Mouse (Mus musculus) lung, postnatal 0 days (tissue): ENCODE results near the gene Plekhh3. TPM values are rescaled to one million over a fixed set of nuclear protein-coding genes. Genes with fewer than 3 reads are reported as not detected.

Experiments used
- ATAC-seq: fragments of 200-750 bp; cut with Nextera tagmentation; 2 replicates; pipeline ENCODE4 v1.8.0; 2017; ENCODE audit warnings: moderate library complexity
- DNase-seq: peaks from one replicate; pipeline ENCODE4 v3.0.0-alpha.2; 2016; ENCODE audit warnings: low spot score
- H3K27ac ChIP-seq: fragments of 300-500 bp; sonication (generic); 2 replicates; pipeline ENCODE4 v1.5.1; 2014; ENCODE audit warnings: antibody characterized with exemption, mild to moderate bottlenecking, low read length, mixed read lengths
- H3K27me3 ChIP-seq: fragments of 300-500 bp; sonication (generic); replicated peaks from 2 replicates; pipeline ENCODE4 v1.6.1; 2014; ENCODE audit warnings: low read length, mixed read lengths; ENCODE audit not compliant: insufficient read depth
- H3K36me3 ChIP-seq: fragments of 300-500 bp; sonication (generic); 2 replicates; pipeline ENCODE4 v1.6.1; 2014; ENCODE audit warnings: low read length, mixed read lengths; ENCODE audit not compliant: insufficient read depth
- H3K4me1 ChIP-seq: fragments of 300-500 bp; sonication (generic); 2 replicates; pipeline ENCODE4 v1.6.1; 2014; ENCODE audit warnings: antibody characterized with exemption, low read depth, low read length, mixed read lengths; ENCODE audit not compliant: insufficient read depth
- H3K4me2 ChIP-seq: fragments of 300-500 bp; sonication (generic); replicated peaks from 2 replicates; pipeline ENCODE4 v1.6.1; 2014; ENCODE audit warnings: low read depth, mild to moderate bottlenecking, low read length, moderate library complexity, mixed read lengths
- H3K4me3 ChIP-seq: fragments of 300-500 bp; sonication (generic); 2 replicates; pipeline ENCODE4 v1.5.1; 2014; ENCODE audit warnings: low read depth, low read length
- H3K9ac ChIP-seq: fragments of 300-500 bp; sonication (generic); replicated peaks from 2 replicates; pipeline ENCODE4 v1.6.1; 2014; ENCODE audit warnings: low read depth, mild to moderate bottlenecking
- H3K9me3 ChIP-seq: fragments of 300-500 bp; sonication (generic); 2 replicates; pipeline ENCODE4 v1.6.1; 2016; ENCODE audit warnings: low read length, mixed read lengths
- CTCF ChIP-seq: IDR thresholded peaks from 2 replicates; pipeline ENCODE4 v1.5.1; 2016; ENCODE audit warnings: antibody characterized with exemption, mild to moderate bottlenecking
- EP300 ChIP-seq: IDR thresholded peaks from 2 replicates; pipeline ENCODE4 v1.6.1; 2016; ENCODE audit warnings: antibody characterized with exemption, mild to moderate bottlenecking, control low read depth
- WGBS: fragments of 180-500 bp; shearing (Covaris S2); extraction: QIAGEN DNeasy Blood & Tissue Kit; methylation state at CpG from one replicate; pipeline ENCODE4 v1.1.7; 2014; 5-methylcytosine and 5-hydroxymethylcytosine counted together
- polyA plus RNA-seq: library from polyadenylated mRNA; unstranded; fragments of >200 nt; fragmentation: Nextera tagmentation; extraction: Ambion mirVana; gene quantifications from 2 replicates; pipeline ENCODE4 v1.2.1, GENCODE M21; 2015

Gene Plekhh3
- polyA plus RNA-seq, 1 experiment from 2014 or later: 14.2 TPM

DNA sequence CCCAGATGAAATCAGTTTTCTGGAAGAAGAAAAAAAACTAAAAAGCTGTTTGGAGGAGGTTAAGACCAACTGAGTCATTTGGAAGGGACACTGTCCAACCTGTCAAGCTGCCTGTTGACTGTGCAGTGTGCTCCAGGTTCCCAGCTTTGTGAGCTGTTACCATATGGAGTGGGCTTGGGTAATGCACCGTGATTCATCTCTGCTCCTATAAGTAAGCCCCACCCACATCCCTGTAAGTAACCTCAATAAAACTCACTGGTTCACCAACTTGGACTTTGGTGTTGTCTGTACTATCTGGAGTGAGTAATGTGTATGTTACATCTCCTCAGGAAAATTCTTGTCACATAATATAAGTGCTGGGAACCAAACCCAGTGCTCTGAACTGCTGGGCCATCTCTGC, 18.3 kb downstream of the Plekhh3 start:
- DNase-seq (no peak), ATAC-seq (no peak)
- 39% methylated on average over 1 of the region's 1 CpGs for WGBS
- no peak overlapping the region for H3K4me2 ChIP-seq
- no peaks in the 10 kb centered on the region for H3K9me3 ChIP-seq
- no peaks in the 10 kb centered on the region for H3K36me3 ChIP-seq
- H3K27me3 ChIP-seq: no peaks in the 10 kb centered on the region
- TF ChIP-seq EP300 (no peak), CTCF (no peak)
- no peak overlapping the region for H3K9ac ChIP-seq
- no peak overlapping the region for H3K27ac ChIP-seq
- no peak overlapping the region for H3K4me3 ChIP-seq
- peaks cover 7% of the 10 kb centered on the region; the same call in 1 of the 2 replicates for H3K4me1 ChIP-seq

DNA sequence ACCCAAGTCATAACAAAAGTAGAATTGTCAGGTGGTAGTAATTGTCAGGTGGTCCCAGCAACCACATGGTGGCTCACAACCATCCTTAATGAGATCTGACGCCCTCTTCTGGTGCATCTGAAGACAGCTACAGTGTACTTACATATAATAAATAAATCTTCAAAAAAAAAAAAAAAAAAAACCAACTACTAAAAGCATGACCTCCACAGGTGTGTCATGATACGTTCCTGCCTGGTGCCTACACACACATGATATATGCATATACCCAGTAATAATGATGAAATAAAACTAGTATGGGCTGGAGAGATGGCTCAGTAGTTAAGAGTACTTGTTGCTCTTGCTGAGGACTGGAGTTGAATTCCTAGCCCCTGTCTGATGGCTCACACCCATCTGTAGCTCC, 20.1 kb downstream of the Plekhh3 start:
- TF ChIP-seq CTCF: no peak
- WGBS: 58% methylated on average over 2 of the region's 2 CpGs
- Histone ChIP-seq H3K27me3 (no peaks in the 10 kb centered on the region), H3K9ac (no peak overlapping the region), H3K4me2 (no peak overlapping the region), H3K4me3 (no peak overlapping the region), H3K4me1 (peaks cover 5% of the 10 kb centered on the region; the same call in 1 of the 2 replicates), H3K27ac (no peak overlapping the region), H3K9me3 (no peaks in the 10 kb centered on the region), H3K36me3 (no peaks in the 10 kb centered on the region)
- no peak for ATAC-seq
- no peak for DNase-seq

DNA sequence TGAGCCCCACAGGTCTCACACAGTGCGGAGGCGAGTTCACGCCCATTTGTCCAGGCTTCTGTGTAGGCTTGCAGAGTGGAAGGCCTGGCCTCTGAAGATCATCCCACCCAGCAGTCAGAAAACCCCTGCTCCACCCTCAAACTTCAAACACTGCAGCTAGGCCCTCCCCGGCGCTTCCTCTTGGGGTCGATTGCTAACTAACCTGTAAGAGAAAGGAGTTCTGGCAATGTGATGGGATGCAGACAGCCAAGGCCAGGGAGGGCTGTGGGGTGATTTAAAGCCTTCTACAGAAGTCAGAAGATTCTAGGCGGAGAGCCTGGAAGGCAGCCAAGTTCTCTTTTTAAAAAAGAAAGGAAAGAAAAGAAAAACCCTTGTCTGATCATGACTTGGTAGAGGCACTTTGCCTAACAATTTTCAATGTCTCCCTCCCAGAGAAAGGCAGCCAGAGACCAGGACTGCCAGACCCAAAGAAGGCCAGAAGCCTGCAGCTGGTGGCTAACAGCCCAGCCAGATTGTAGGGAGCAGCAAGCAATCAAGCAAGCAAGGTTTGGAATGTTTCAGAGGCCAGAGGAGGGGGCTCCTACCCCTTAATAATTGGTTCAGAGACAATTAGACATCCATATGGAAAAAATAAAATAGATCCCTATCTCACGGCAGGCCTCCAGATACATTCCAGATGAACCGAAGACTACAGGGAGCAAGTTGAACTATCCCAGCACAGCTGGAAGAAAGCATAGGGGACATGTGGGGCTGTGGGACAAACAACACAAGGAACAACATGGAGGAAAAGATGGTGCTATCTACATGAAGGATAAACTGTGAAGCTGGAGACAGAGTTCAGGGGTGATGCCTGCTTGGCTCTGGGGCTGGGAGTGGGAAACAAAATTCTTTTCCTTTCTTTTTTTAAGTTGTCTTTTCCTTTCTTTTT, 21.7 kb downstream of the Plekhh3 start:
- Histone ChIP-seq H3K27me3 (no peaks in the 10 kb centered on the region), H3K4me2 (no peak overlapping the region), H3K4me3 (no peak overlapping the region), H3K27ac (peak overlapping the region; percentile 3; the same call in 1 of the 2 replicates), H3K9me3 (no peaks in the 10 kb centered on the region), H3K9ac (no peak overlapping the region), H3K4me1 (no peaks in the 10 kb centered on the region), H3K36me3 (no peaks in the 10 kb centered on the region)
- TF ChIP-seq CTCF (no peak), EP300 (no peak)
- DNase-seq: peak; percentile 54
- WGBS: 34% methylated on average over 9 of the region's 9 CpGs
- ATAC-seq: peak; percentile 60

DNA sequence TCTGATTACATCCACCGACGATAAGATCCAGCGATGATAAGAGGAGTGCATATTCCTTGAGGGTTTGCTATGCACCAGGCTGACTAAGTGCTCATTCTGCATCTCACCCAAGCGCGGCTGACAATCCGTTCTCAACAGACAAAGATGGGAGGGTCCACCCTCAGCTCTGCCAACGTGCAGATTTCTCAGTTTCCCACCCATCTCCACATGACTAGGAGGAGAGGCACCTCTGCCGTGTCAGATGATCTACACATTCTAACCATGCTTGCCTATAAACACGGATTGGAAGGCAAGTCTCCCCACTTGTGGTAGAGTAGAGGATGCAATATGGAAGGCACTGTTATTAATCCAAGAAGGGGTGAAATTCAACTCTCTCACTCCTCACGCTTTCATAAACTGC, 22.4 kb downstream of the Plekhh3 start:
- ATAC-seq (no peak), DNase-seq (no peak)
- TF ChIP-seq CTCF (no peak), EP300 (no peak)
- Histone ChIP-seq H3K4me3 (no peak overlapping the region), H3K36me3 (no peaks in the 10 kb centered on the region), H3K4me2 (no peak overlapping the region), H3K27me3 (no peaks in the 10 kb centered on the region), H3K4me1 (peaks cover 1% of the 10 kb centered on the region; the same call in 1 of the 2 replicates), H3K9me3 (no peaks in the 10 kb centered on the region), H3K9ac (no peak overlapping the region), H3K27ac (0 out of 2 replicates have a peak overlapping the region, but pooled peaks have one; percentile 3)
- WGBS: 65% methylated on average over 10 of the region's 10 CpGs

DNA sequence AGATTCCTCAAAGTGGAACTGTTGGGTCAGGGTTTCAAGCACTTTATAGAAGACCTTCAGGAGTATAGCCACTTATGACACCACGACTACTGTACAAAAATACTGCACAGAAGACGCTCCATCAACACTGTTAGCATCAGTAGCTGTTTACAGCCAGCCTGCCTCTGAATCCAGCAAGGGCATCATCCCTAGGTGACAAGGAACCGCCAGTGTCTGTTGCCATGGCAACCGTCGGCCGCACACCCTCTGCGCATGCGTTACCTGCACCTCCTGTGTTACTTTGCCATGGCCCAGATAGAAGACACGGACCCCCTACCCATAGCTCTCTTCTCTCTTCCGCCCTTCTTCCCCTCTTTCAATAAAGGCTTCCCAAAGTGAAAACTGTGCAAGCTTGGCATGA, 24.8 kb downstream of the Plekhh3 start:
- Histone ChIP-seq H3K9me3 (no peaks in the 10 kb centered on the region), H3K36me3 (no peaks in the 10 kb centered on the region), H3K27me3 (no peaks in the 10 kb centered on the region), H3K4me3 (no peak overlapping the region), H3K27ac (no peak overlapping the region), H3K4me2 (no peak overlapping the region), H3K4me1 (peaks cover 3% of the 10 kb centered on the region; the same call in 1 of the 2 replicates), H3K9ac (no peak overlapping the region)
- 35% methylated on average over 10 of the region's 10 CpGs for WGBS
- DNase-seq (no peak), ATAC-seq (no peak)
- TF ChIP-seq CTCF (no peak), EP300 (no peak)

DNA sequence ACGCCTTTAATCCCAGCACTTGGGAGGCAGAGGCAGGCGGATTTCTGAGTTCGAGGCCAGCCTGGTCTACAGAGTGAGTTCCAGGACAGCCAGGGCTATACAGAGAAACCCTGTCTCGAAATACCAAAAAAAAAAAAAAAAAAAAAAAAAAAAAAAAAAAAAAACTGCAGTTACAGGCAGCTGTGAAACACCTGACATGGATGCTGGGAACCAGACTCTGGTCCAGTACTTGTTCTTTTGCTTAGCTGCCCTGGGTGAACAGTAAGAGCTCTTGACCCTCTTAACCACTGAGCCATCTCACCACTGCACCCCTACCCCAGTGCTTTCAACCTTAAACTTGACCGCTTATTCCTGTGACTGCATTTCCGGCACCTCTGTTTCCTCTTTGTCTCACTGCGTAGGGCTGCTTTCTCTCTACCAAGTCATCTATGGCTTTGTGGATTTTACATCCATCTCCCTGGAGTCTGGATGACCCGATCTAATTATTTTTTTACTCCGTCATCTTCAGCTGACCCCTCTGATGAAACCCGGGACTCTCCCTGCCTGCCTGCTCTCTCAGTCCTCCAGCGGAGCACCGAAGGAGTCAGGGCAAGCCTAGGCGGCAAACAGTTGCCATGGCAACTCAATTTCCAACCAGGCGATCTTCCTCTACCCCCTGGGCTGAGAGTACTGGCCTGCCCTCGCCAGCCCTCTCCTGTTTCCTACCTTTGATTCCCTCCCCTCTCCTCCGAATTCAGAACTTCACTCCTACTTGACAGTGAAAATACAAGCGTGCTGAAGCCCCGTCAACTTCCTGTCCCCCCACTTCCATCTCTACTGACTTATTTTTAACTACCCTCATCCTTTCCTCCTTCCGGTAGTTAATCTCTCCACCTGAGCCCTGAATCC, 27.6 kb downstream of the Plekhh3 start:
- peak overlapping the region; percentile 54 for H3K4me2 ChIP-seq
- DNase-seq (peak; percentile 58), ATAC-seq (peak; percentile 40)
- no peaks in the 10 kb centered on the region for H3K36me3 ChIP-seq
- TF ChIP-seq EP300: no peak
- TF ChIP-seq CTCF: no peak
- H3K9ac ChIP-seq: no peak overlapping the region
- H3K4me1 ChIP-seq: peaks cover 3% of the 10 kb centered on the region; the same call in 1 of the 2 replicates
- H3K27me3 ChIP-seq: no peaks in the 10 kb centered on the region
- no peaks in the 10 kb centered on the region for H3K9me3 ChIP-seq
- H3K4me3 ChIP-seq: peak overlapping the region; percentile 15; the same call in 1 of the 2 replicates
- WGBS: 18% methylated on average over 18 of the region's 19 CpGs
- H3K27ac ChIP-seq: no peak overlapping the region
